Mouse (Mus musculus): ENCODE results near the gene Glipr1l2. TPM values are rescaled to one million over a fixed set of nuclear protein-coding genes. Genes with fewer than 3 reads are reported as not detected.

The Glipr1l2 gene
- polyA plus RNA-seq, 1 experiment = not detected

GRCm38 (mm10) chr10:112132194-112132593, 49.0 kb downstream of the Glipr1l2 start:
- Histone ChIP-seq H3K4me1 (ENCODE audit: control insufficient read depth, insufficient read depth, low read length) (no peaks in the 10 kb centered on the region), H3K27ac (ENCODE audit: insufficient read depth, low read length) (no peak overlapping the region), H3K4me3 (ENCODE audit: insufficient read depth, low read length) (no peak overlapping the region)
- TF ChIP-seq CTCF (IDR thresholded peaks at IDR 0.05; ENCODE audit: extremely low read depth, insufficient read depth, low read length) (no peak), POLR2A (IDR thresholded peaks at IDR 0.05; ENCODE audit: extremely low read depth, insufficient read depth, low read length) (no peak)

GRCm38 (mm10) chr10:112138050-112138870, 55.1 kb downstream of the Glipr1l2 start:
- peak overlapping the region; percentile 30 for H3K4me3 ChIP-seq (ENCODE audit: insufficient read depth, low read length)
- no peaks in the 10 kb centered on the region for H3K4me1 ChIP-seq (ENCODE audit: control insufficient read depth, insufficient read depth, low read length)
- no peak overlapping the region for H3K27ac ChIP-seq (ENCODE audit: insufficient read depth, low read length)
- peak; percentile 52 for TF ChIP-seq CTCF (IDR thresholded peaks at IDR 0.05; ENCODE audit: extremely low read depth, insufficient read depth, low read length)
- TF ChIP-seq POLR2A (IDR thresholded peaks at IDR 0.05; ENCODE audit: extremely low read depth, insufficient read depth, low read length) = no peak

DNA sequence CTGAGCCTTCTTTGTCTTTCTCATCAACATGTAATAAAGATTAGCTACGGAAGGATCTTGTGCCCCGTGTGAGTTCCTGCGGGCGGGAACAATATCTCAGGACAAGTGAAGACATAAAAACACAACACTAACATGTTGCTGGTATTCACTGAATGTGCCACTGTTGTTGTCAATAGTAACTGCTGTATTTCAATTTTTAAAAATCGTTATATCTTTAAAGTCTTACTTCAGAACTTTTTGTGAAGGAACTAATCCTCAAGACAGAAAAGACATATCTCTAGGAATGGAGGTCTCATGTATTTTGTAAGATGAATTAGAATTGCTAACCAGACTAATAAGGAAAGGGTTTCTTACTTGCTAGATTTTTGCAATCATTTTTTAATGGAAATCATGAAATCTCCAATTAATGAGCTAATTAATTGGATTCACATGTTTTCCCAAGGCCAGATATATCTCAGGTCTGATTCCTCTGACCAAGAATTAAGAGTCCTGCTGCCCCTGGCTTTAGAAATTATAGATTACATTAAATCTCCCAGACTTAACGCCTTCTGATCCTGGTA, 55.8 kb downstream of the Glipr1l2 start:
- Histone ChIP-seq H3K27ac (ENCODE audit: insufficient read depth, low read length) (no peak overlapping the region), H3K4me1 (ENCODE audit: control insufficient read depth, insufficient read depth, low read length) (no peaks in the 10 kb centered on the region), H3K4me3 (ENCODE audit: insufficient read depth, low read length) (peak overlapping the region; percentile 30)
- TF ChIP-seq POLR2A (IDR thresholded peaks at IDR 0.05; ENCODE audit: extremely low read depth, insufficient read depth, low read length) = no peak
- no peak for TF ChIP-seq CTCF (IDR thresholded peaks at IDR 0.05; ENCODE audit: extremely low read depth, insufficient read depth, low read length)

- Histone ChIP-seq H3K27ac (ENCODE audit: insufficient read depth, low read length) (no peak overlapping the region), H3K4me1 (ENCODE audit: control insufficient read depth, insufficient read depth, low read length) (no peaks in the 10 kb centered on the region), H3K4me3 (ENCODE audit: insufficient read depth, low read length) (no peak overlapping the region)
- TF ChIP-seq POLR2A (IDR thresholded peaks at IDR 0.05; ENCODE audit: extremely low read depth, insufficient read depth, low read length) = no peak
- TF ChIP-seq CTCF (IDR thresholded peaks at IDR 0.05; ENCODE audit: extremely low read depth, insufficient read depth, low read length) = no peak
Observed at GRCm38 (mm10) chr10:112139834-112140233, 56.7 kb downstream of the Glipr1l2 start.

Other genes starting within 250 kb of the Glipr1l2 start
- gene Krr1, start 110.7 kb upstream of the Glipr1l2 start, polyA plus RNA-seq (2012; rRNA removed) = 27.9 and 28.5 TPM in 2 replicates
- gene Glipr1, start 80.7 kb upstream of the Glipr1l2 start, polyA plus RNA-seq (2012; rRNA removed) = 1.0 and 1.3 TPM in 2 replicates
- 0.13 TPM in 1 of 2 replicates, not detected in the other for gene Glipr1l1, start 23.2 kb upstream of the Glipr1l2 start, polyA plus RNA-seq (2012; rRNA removed)
- 0.31 TPM in 1 of 2 replicates, not detected in the other for gene Glipr1l3, start 77.0 kb downstream of the Glipr1l2 start, polyA plus RNA-seq (2012; rRNA removed)
- gene Caps2, start 80.3 kb downstream of the Glipr1l2 start, polyA plus RNA-seq (2012; rRNA removed) = 0.17 and 0.21 TPM in 2 replicates
- 55.8 and 62.8 TPM in 2 replicates for gene Kcnc2, start 187.8 kb downstream of the Glipr1l2 start, polyA plus RNA-seq (2012; rRNA removed)